Comparison of ENCODE assay signal across 24 mouse cellular contexts in genomic region chr16:21411779-21412178, GRCm38 (mm10). TPM values are rescaled to one million over a fixed set of nuclear protein-coding genes. Genes with fewer than 3 reads are reported as not detected.
A peak's percentile ranks its signal among the peaks of the same experiment; 100 is the strongest.
DNase-seq lines count a peak whose midpoint lies in the region; ATAC-seq and TF ChIP-seq lines count a peak whose summit lies in the region.
"Had no signal": no experiment of that assay in that cellular context is flagged by ENCODE, and none has a peak within 500 bp of the region (broad histone marks: within the 10 kb centered on the region; RNA-seq: fewer than 3 reads in every experiment).

No protein-coding gene starts in this region.

- TF ChIP-seq POLR2A in bone marrow macrophage, adult 2 months (IDR thresholded peaks at IDR 0.05; ENCODE audit: borderline replicate concordance, low read depth, low read length): no peak

- H3K4me3 ChIP-seq in bone marrow macrophage, adult 2 months (ENCODE audit: insufficient read depth, low read length): peak overlapping the region; percentile 46
- H3K4me3 ChIP-seq: embryonic facial prominence, embryonic 15.5 days; erythroblast, embryonic 14.5 days; forebrain, embryonic 10.5 days; forebrain, embryonic 15.5 days; heart, embryonic 10.5 days; hindbrain, embryonic 10.5 days; intestine, embryonic 15.5 days had no signal

- peaks cover 9% of the 10 kb centered on the region for H3K4me1 ChIP-seq in bone marrow macrophage, adult 2 months (ENCODE audit: control insufficient read depth, insufficient read depth, low read length)
- H3K4me1 ChIP-seq: embryonic facial prominence, embryonic 15.5 days; forebrain, embryonic 15.5 days; heart, embryonic 10.5 days; hindbrain, embryonic 10.5 days; intestine, embryonic 15.5 days had no signal

- intact Hi-C loops in heart, postnatal 10 days (cut with DNase I): loop anchor here (1.0 kb wide), 2 partner anchors 165 to 207 kb away; partner anchors contain the start of gene Ephb3

- DNase-seq in heart, adult 11 months: peak; percentile 91
- DNase-seq in heart, postnatal 10 days: no peak
- DNase-seq in lung, postnatal 36 days: no peak
- no peak for DNase-seq in layer of hippocampus, adult 11-12 months (ENCODE audit: low spot score)
- DNase-seq in ovary, adult 18-20 months (ENCODE audit: low spot score): no peak
- DNase-seq: adrenal gland, postnatal 14 days; cerebellum, adult 11-12 months; cerebellum, adult 9-11 months; cerebellum, postnatal 36 days; gastrocnemius, postnatal 25 days; heart, adult 18-20 months; heart, postnatal 14 days had no signal

- peak; percentile 25 to 57; a peak in 3 of 4 replicates for ATAC-seq in hematopoietic stem cell, adult 5-6 weeks (replicated peaks in 1 of 2; ENCODE audit: insufficient read depth in 1 of 2, low FRiP score in 2 of 2, low TSS enrichment in 1 of 2, low read depth in 1 of 2, poor library complexity in 2 of 2, severe bottlenecking in 2 of 2)
- peak; percentile 72 for ATAC-seq in megakaryocyte progenitor cell, adult 5-6 weeks (replicated peaks; ENCODE audit: poor library complexity)
- ATAC-seq: activated CD4-positive, CD25-positive, alpha-beta regulatory T cell, adult 4 months had no signal

- TF ChIP-seq CTCF in bone marrow macrophage, adult 2 months (IDR thresholded peaks at IDR 0.05; ENCODE audit: low read depth, low read length): no peak

- peak overlapping the region; percentile 79 for H3K27ac ChIP-seq in bone marrow macrophage, adult 2 months (ENCODE audit: insufficient read depth, low read depth, low read length)
- H3K27ac ChIP-seq: embryonic facial prominence, embryonic 15.5 days; forebrain, embryonic 10.5 days; forebrain, embryonic 15.5 days; heart, embryonic 10.5 days; hindbrain, embryonic 10.5 days; hindbrain, embryonic 14.5 days; intestine, embryonic 15.5 days had no signal

RNA-seq across cellular contexts. Expression of gene Vps8, which starts 11.1 kb away (rescaled TPM):
- total RNA-seq in heart, postnatal 10 days (2021): 10 to 100 TPM; 23.0 to 23.2 TPM
- 11.9 and 19.8 TPM in 2 replicates for polyA plus RNA-seq in bone marrow macrophage, adult 2 months (2012; ENCODE audit: insufficient read depth, insufficient read length, missing spikeins)
- total RNA-seq in hematopoietic stem cell, adult 5-6 weeks (2017): 18.6 and 27.7 TPM in 2 replicates
- total RNA-seq in megakaryocyte progenitor cell, adult 5-6 weeks (2015): 16.8 and 33.0 TPM in 2 replicates
- total RNA-seq in megakaryocyte progenitor cell, adult 5-6 weeks (2017): 26.9 and 27.4 TPM in 2 replicates
